In genomic region chr4:34328151-34328785, GRCm38 (mm10) we compare ENCODE assay signal across 11 mouse cellular contexts.
DNase-seq lines count a peak whose midpoint lies in the region; ATAC-seq and TF ChIP-seq lines count a peak whose summit lies in the region.
"Had no signal": no experiment of that assay in that cellular context is flagged by ENCODE, and none has a peak within 500 bp of the region (broad histone marks: within the 10 kb centered on the region; RNA-seq: fewer than 3 reads in every experiment).

No protein-coding gene starts in this region.

- H3K27ac ChIP-seq in gastrocnemius, adult 2 months = peak overlapping the region; percentile 66; the same call in 1 of the 2 replicates
- H3K27ac ChIP-seq in midbrain, embryonic 11.5 days (ENCODE audit: low read depth, low read length) = no peak overlapping the region
- no peak overlapping the region for H3K27ac ChIP-seq in midbrain, embryonic 10.5 days (replicated peaks)
- H3K27ac ChIP-seq in heart, embryonic 14.5 days (replicated peaks in 1 of 2; ENCODE audit: control insufficient read depth in 1 of 2, insufficient read depth in 1 of 2, low read depth in 2 of 2, low read length in 2 of 2) = no peak overlapping the region
- H3K27ac ChIP-seq in olfactory bulb, adult 2 months (ENCODE audit: insufficient read depth, low read depth, low read length) = no peak overlapping the region
- H3K27ac ChIP-seq: embryonic facial prominence, embryonic 12.5 days; neural tube, embryonic 12.5 days had no signal

- H3K9ac ChIP-seq in midbrain, embryonic 11.5 days (ENCODE audit: low read length) = no peak overlapping the region
- no peak overlapping the region for H3K9ac ChIP-seq in heart, embryonic 14.5 days (ENCODE audit: low read length)
- H3K9ac ChIP-seq: embryonic facial prominence, embryonic 12.5 days; neural tube, embryonic 12.5 days had no signal

- intact Hi-C loops in gastrocnemius, adult 2 months (cut with DNase I) = no loop called here
- intact Hi-C loops in gastrocnemius, postnatal 14 days (cut with DNase I; ENCODE audit: low total_unique reads) = no loop called here
- intact Hi-C loops in left cerebral cortex, postnatal 36 days (cut with DNase I) = no loop called here

- 73% methylated on average over 19 of the region's 19 CpGs for WGBS in midbrain, embryonic 11.5 days
- WGBS in midbrain, embryonic 10.5 days = 75% methylated on average over 19 of the region's 19 CpGs
- whole genome bisulfite sequencing in heart, embryonic 14.5 days = 66% methylated on average over 19 of the region's 19 CpGs
- WGBS in olfactory bulb, adult 2 months = 20% methylated on average over 19 of the region's 19 CpGs

- TF ChIP-seq POLR2A in olfactory bulb, adult 2 months (IDR thresholded peaks at IDR 0.05; ENCODE audit: insufficient read depth, low read depth, low read length) = no peak

- no peaks in the 10 kb centered on the region for H3K9me3 ChIP-seq in midbrain, embryonic 11.5 days (ENCODE audit: control insufficient read depth, low read length)
- no peaks in the 10 kb centered on the region for H3K9me3 ChIP-seq in midbrain, embryonic 10.5 days (replicated peaks)
- no peaks in the 10 kb centered on the region for H3K9me3 ChIP-seq in heart, embryonic 14.5 days (ENCODE audit: control insufficient read depth, low read length)
- H3K9me3 ChIP-seq: embryonic facial prominence, embryonic 12.5 days; neural tube, embryonic 12.5 days had no signal

- no peaks in the 10 kb centered on the region for H3K27me3 ChIP-seq in midbrain, embryonic 11.5 days (ENCODE audit: control insufficient read depth, insufficient read depth, low read length)
- no peaks in the 10 kb centered on the region for H3K27me3 ChIP-seq in midbrain, embryonic 10.5 days (ENCODE audit: low read depth, poor library complexity, severe bottlenecking)
- H3K27me3 ChIP-seq in heart, embryonic 14.5 days (ENCODE audit: control insufficient read depth, insufficient read depth, low read length) = no peaks in the 10 kb centered on the region
- H3K27me3 ChIP-seq: embryonic facial prominence, embryonic 12.5 days; neural tube, embryonic 12.5 days had no signal

- H3K36me3 ChIP-seq in midbrain, embryonic 11.5 days (ENCODE audit: control insufficient read depth, insufficient read depth, low read length) = no peaks in the 10 kb centered on the region
- H3K36me3 ChIP-seq in midbrain, embryonic 10.5 days = no peaks in the 10 kb centered on the region
- H3K36me3 ChIP-seq in heart, embryonic 14.5 days (ENCODE audit: control insufficient read depth, insufficient read depth, low read length) = no peaks in the 10 kb centered on the region
- H3K36me3 ChIP-seq: embryonic facial prominence, embryonic 12.5 days; neural tube, embryonic 12.5 days had no signal

- DNase-seq in gastrocnemius, adult 2 months = peak; percentile 19
- DNase-seq in gastrocnemius, postnatal 14 days = no peak
- peak; percentile 78 for DNase-seq in midbrain, embryonic 11.5 days (ENCODE audit: low spot score, missing footprints)
- DNase-seq in midbrain, embryonic 10.5 days (ENCODE audit: low spot score) = no peak
- DNase-seq in left cerebral cortex, postnatal 36 days (ENCODE audit: low spot score in 2 of 2) = no peak
- DNase-seq in adipocyte (ENCODE audit: low spot score) = no peak
- DNase-seq: right cerebral cortex, postnatal 4 days had no signal

- no peak for TF ChIP-seq CTCF in gastrocnemius, adult 2 months (IDR thresholded peaks at IDR 0.05)
- no peak for TF ChIP-seq CTCF in olfactory bulb, adult 2 months (IDR thresholded peaks at IDR 0.05; ENCODE audit: insufficient read depth, low read depth, low read length)

- no peak for ATAC-seq in midbrain, embryonic 11.5 days (ENCODE audit: low FRiP score)
- no peak for ATAC-seq in heart, embryonic 14.5 days (ENCODE audit: insufficient number of reproducible peaks, insufficient read depth, low FRiP score, low read depth)

- no peak overlapping the region for H3K4me2 ChIP-seq in midbrain, embryonic 11.5 days
- H3K4me2 ChIP-seq in heart, embryonic 14.5 days (ENCODE audit: low read length) = peak overlapping the region; percentile 37
- H3K4me2 ChIP-seq: embryonic facial prominence, embryonic 12.5 days; neural tube, embryonic 12.5 days had no signal

- H3K4me1 ChIP-seq in midbrain, embryonic 11.5 days (ENCODE audit: control insufficient read depth, insufficient read depth, low read length) = no peaks in the 10 kb centered on the region
- H3K4me1 ChIP-seq in midbrain, embryonic 10.5 days = peaks cover 8% of the 10 kb centered on the region; the same call in 1 of the 2 replicates
- H3K4me1 ChIP-seq in heart, embryonic 14.5 days (ENCODE audit: control insufficient read depth in 2 of 2, insufficient read depth in 2 of 2, low read length in 2 of 2) = no peaks in the 10 kb centered on the region; a peak in 1 of 4 replicates
- peaks cover 6% of the 10 kb centered on the region for H3K4me1 ChIP-seq in olfactory bulb, adult 2 months (ENCODE audit: control insufficient read depth, insufficient read depth, low read length)
- H3K4me1 ChIP-seq: embryonic facial prominence, embryonic 12.5 days; neural tube, embryonic 12.5 days had no signal

- H3K4me3 ChIP-seq in gastrocnemius, adult 2 months = peak overlapping the region; percentile 60
- no peak overlapping the region for H3K4me3 ChIP-seq in midbrain, embryonic 11.5 days (ENCODE audit: low read depth, low read length)
- no peak overlapping the region for H3K4me3 ChIP-seq in midbrain, embryonic 10.5 days
- no peak overlapping the region for H3K4me3 ChIP-seq in heart, embryonic 14.5 days (ENCODE audit: control insufficient read depth in 1 of 2, insufficient read depth in 1 of 2, low read depth in 1 of 2, low read length in 2 of 2)
- H3K4me3 ChIP-seq in olfactory bulb, adult 2 months (ENCODE audit: insufficient read depth, low read depth, low read length) = peak overlapping the region; percentile 17; the same call in 1 of the 2 replicates
- H3K4me3 ChIP-seq: embryonic facial prominence, embryonic 12.5 days; neural tube, embryonic 12.5 days had no signal

Comparison
In these comparisons a context has a peak if more than half of its experiments do, and no peak if none do; other contexts are left out.
1. DNase-seq: peak in gastrocnemius, adult 2 months (single experiment) and midbrain, embryonic 11.5 days (single experiment); none in gastrocnemius, postnatal 14 days (single experiment), midbrain, embryonic 10.5 days (single experiment), left cerebral cortex, postnatal 36 days (0 of 2) and adipocyte (single experiment).
2. H3K4me3 ChIP-seq: peak in gastrocnemius, adult 2 months (single experiment) and olfactory bulb, adult 2 months (single experiment); none in midbrain, embryonic 11.5 days (single experiment), midbrain, embryonic 10.5 days (single experiment) and heart, embryonic 14.5 days (0 of 2).